Mouse (Mus musculus): ENCODE results near the gene 2810004N23Rik. TPM values are rescaled to one million over a fixed set of nuclear protein-coding genes. Genes with fewer than 3 reads are reported as not detected.

The 2810004N23Rik gene
- polyA plus RNA-seq (2012; rRNA removed), result 3.3 and 5.4 TPM in 2 replicates

- peaks cover 15% of the 10 kb centered on the region for H3K36me3 ChIP-seq (ENCODE audit: control insufficient read depth, insufficient read depth, low read length)
- no peaks in the 10 kb centered on the region for H3K27me3 ChIP-seq (ENCODE audit: control insufficient read depth, insufficient read depth, low read length)
- under 1% methylated on average over 55 of the region's 55 CpGs for WGBS
- H3K4me1 ChIP-seq (ENCODE audit: control insufficient read depth, insufficient read depth, insufficient read length, low read length), result peaks cover 4% of the 10 kb centered on the region; the same call in 1 of the 2 replicates
- TF ChIP-seq POLR2A (IDR thresholded peaks at IDR 0.05; ENCODE audit: low read depth, low read length) (peak; percentile 86), CTCF (IDR thresholded peaks at IDR 0.05; ENCODE audit: extremely low read depth, insufficient read length, insufficient replicate concordance, low read depth, low read length) (no peak)
- H3K4me3 ChIP-seq (ENCODE audit: low read depth, low read length), result peak within 1 kb of the TSS; percentile 90
- H3K27ac ChIP-seq (ENCODE audit: insufficient read depth, low read depth, low read length), result peak within 1 kb of the TSS; percentile 57
These were observed at the start of gene 2810004N23Rik, which contains the start of gene Gnpat for GRCm38 (mm10) chr8:124862321-124863162. Gene 2810004N23Rik (minus strand): TSS chr8:124863120. Gene Gnpat (plus strand): TSS chr8:124863033.

GRCm38 (mm10) chr8:124911938-124912872 lies 49.3 kb upstream of the 2810004N23Rik start:
- Histone ChIP-seq H3K4me3 (ENCODE audit: low read depth, low read length) (no peak overlapping the region), H3K27me3 (ENCODE audit: control insufficient read depth, insufficient read depth, low read length) (no peaks in the 10 kb centered on the region), H3K36me3 (ENCODE audit: control insufficient read depth, insufficient read depth, low read length) (peaks cover 35% of the 10 kb centered on the region), H3K27ac (ENCODE audit: insufficient read depth, low read depth, low read length) (no peak overlapping the region), H3K4me1 (ENCODE audit: control insufficient read depth, insufficient read depth, insufficient read length, low read length) (no peaks in the 10 kb centered on the region)
- TF ChIP-seq POLR2A (IDR thresholded peaks at IDR 0.05; ENCODE audit: low read depth, low read length), result no peak
- TF ChIP-seq CTCF (IDR thresholded peaks at IDR 0.05; ENCODE audit: extremely low read depth, insufficient read length, insufficient replicate concordance, low read depth, low read length), result no peak
- 75% methylated on average over 17 of the region's 17 CpGs for WGBS

GRCm38 (mm10) chr8:124910349-124910748 lies 47.4 kb upstream of the 2810004N23Rik start:
- Histone ChIP-seq H3K36me3 (ENCODE audit: control insufficient read depth, insufficient read depth, low read length) (peaks cover 48% of the 10 kb centered on the region), H3K27ac (ENCODE audit: insufficient read depth, low read depth, low read length) (no peak overlapping the region), H3K27me3 (ENCODE audit: control insufficient read depth, insufficient read depth, low read length) (no peaks in the 10 kb centered on the region), H3K4me1 (ENCODE audit: control insufficient read depth, insufficient read depth, insufficient read length, low read length) (no peaks in the 10 kb centered on the region), H3K4me3 (ENCODE audit: low read depth, low read length) (no peak overlapping the region)
- TF ChIP-seq CTCF (IDR thresholded peaks at IDR 0.05; ENCODE audit: extremely low read depth, insufficient read length, insufficient replicate concordance, low read depth, low read length), result no peak
- TF ChIP-seq POLR2A (IDR thresholded peaks at IDR 0.05; ENCODE audit: low read depth, low read length), result no peak
- 78% methylated on average over 10 of the region's 10 CpGs for WGBS

GRCm38 (mm10) chr8:124909936-124910335 lies 47.0 kb upstream of the 2810004N23Rik start:
- no peaks in the 10 kb centered on the region for H3K4me1 ChIP-seq (ENCODE audit: control insufficient read depth, insufficient read depth, insufficient read length, low read length)
- H3K36me3 ChIP-seq (ENCODE audit: control insufficient read depth, insufficient read depth, low read length), result peaks cover 46% of the 10 kb centered on the region
- no peak overlapping the region for H3K27ac ChIP-seq (ENCODE audit: insufficient read depth, low read depth, low read length)
- no peak for TF ChIP-seq CTCF (IDR thresholded peaks at IDR 0.05; ENCODE audit: extremely low read depth, insufficient read length, insufficient replicate concordance, low read depth, low read length)
- no peak for TF ChIP-seq POLR2A (IDR thresholded peaks at IDR 0.05; ENCODE audit: low read depth, low read length)
- WGBS, result 94% methylated on average over 16 of the region's 16 CpGs
- no peak overlapping the region for H3K4me3 ChIP-seq (ENCODE audit: low read depth, low read length)
- H3K27me3 ChIP-seq (ENCODE audit: control insufficient read depth, insufficient read depth, low read length), result no peaks in the 10 kb centered on the region

GRCm38 (mm10) chr8:124905482-124905881 lies 42.6 kb upstream of the 2810004N23Rik start:
- no peaks in the 10 kb centered on the region for H3K27me3 ChIP-seq (ENCODE audit: control insufficient read depth, insufficient read depth, low read length)
- H3K4me1 ChIP-seq (ENCODE audit: control insufficient read depth, insufficient read depth, insufficient read length, low read length), result no peaks in the 10 kb centered on the region; the same call in 1 of the 2 replicates
- 59% methylated on average over 2 of the region's 2 CpGs for WGBS
- TF ChIP-seq POLR2A (IDR thresholded peaks at IDR 0.05; ENCODE audit: low read depth, low read length) (no peak), CTCF (IDR thresholded peaks at IDR 0.05; ENCODE audit: extremely low read depth, insufficient read length, insufficient replicate concordance, low read depth, low read length) (no peak)
- H3K4me3 ChIP-seq (ENCODE audit: low read depth, low read length), result no peak overlapping the region
- H3K36me3 ChIP-seq (ENCODE audit: control insufficient read depth, insufficient read depth, low read length), result peaks cover 64% of the 10 kb centered on the region
- H3K27ac ChIP-seq (ENCODE audit: insufficient read depth, low read depth, low read length), result no peak overlapping the region

- no peak overlapping the region for H3K27ac ChIP-seq (ENCODE audit: insufficient read depth, low read depth, low read length)
- no peak overlapping the region for H3K4me3 ChIP-seq (ENCODE audit: low read depth, low read length)
- no peaks in the 10 kb centered on the region for H3K27me3 ChIP-seq (ENCODE audit: control insufficient read depth, insufficient read depth, low read length)
- H3K4me1 ChIP-seq (ENCODE audit: control insufficient read depth, insufficient read depth, insufficient read length, low read length), result peaks cover 5% of the 10 kb centered on the region; the same call in 1 of the 2 replicates
- TF ChIP-seq CTCF (IDR thresholded peaks at IDR 0.05; ENCODE audit: extremely low read depth, insufficient read length, insufficient replicate concordance, low read depth, low read length) (no peak), POLR2A (IDR thresholded peaks at IDR 0.05; ENCODE audit: low read depth, low read length) (no peak)
- H3K36me3 ChIP-seq (ENCODE audit: control insufficient read depth, insufficient read depth, low read length), result peaks cover 56% of the 10 kb centered on the region
- 68% methylated on average over 15 of the region's 15 CpGs for whole genome bisulfite sequencing
These were observed 40.3 kb upstream of the 2810004N23Rik start for GRCm38 (mm10) chr8:124903198-124903597.

All from small intestine, adult 2 months (tissue).